ENCODE assay signal across 12 mouse cellular contexts in the genomic region with DNA sequence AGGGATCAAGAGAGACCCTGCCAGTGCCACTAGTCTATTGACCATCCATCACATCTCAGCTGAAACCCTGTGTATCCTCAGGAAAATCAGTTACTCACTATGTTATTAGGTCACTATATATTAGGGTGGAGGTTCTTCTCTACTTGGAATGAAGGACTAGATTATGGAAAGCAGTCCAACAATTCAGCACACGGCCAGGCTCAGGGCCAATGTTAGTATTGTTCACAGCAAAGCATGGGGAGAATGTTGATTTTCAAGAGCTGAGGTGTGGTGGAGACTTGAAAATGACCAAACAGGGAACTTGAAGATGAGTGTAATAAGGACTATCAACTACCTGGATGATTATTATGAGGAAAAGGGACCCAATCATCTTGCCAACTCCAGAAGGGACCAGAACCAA.
"Had no signal": no experiment of that assay in that cellular context is flagged by ENCODE, and none has a peak within 500 bp of the region (broad histone marks: within the 10 kb centered on the region; RNA-seq: fewer than 3 reads in every experiment).

No protein-coding gene starts in this region.

- DNase-seq: retina, postnatal 1 day; right cerebral cortex, adult 18-20 months; right cerebral cortex, postnatal 14 days; right cerebral cortex, postnatal 25 days; right cerebral cortex, postnatal 4 days; spleen, adult 18-20 months; thymus, adult 18-20 months; thymus, adult 2 months; thymus, postnatal 14 days; thymus, postnatal 25 days; thymus, postnatal 36 days; thymus, postnatal 4 days had no signal
